Mouse (Mus musculus) embryonic stem cell, embryonic (primary cell): ENCODE results near the gene Slc7a1.

Experiments
- CTCF ChIA-PET, 4 experiments: fragments of 300-600 bp in 2 of 4; fragments of 350-600 bp in 2 of 4; sonication (Branson Sonifier 250); formaldehyde crosslinking; loops; one replicate each; lab custom pipeline; 2022; ENCODE audit warnings: inconsistent platforms in 2 of 4; lab: Charles Lee
- POLR2A ChIA-PET, 4 experiments: fragments of 300-600 bp in 2 of 4; fragments of 350-600 bp in 2 of 4; sonication (Branson Sonifier 250); formaldehyde crosslinking; loops; one replicate each; lab custom pipeline; 2022; ENCODE audit warnings: antibody characterized with exemption in 4 of 4, inconsistent platforms in 1 of 4; lab: Charles Lee

The Slc7a1 gene

DNA sequence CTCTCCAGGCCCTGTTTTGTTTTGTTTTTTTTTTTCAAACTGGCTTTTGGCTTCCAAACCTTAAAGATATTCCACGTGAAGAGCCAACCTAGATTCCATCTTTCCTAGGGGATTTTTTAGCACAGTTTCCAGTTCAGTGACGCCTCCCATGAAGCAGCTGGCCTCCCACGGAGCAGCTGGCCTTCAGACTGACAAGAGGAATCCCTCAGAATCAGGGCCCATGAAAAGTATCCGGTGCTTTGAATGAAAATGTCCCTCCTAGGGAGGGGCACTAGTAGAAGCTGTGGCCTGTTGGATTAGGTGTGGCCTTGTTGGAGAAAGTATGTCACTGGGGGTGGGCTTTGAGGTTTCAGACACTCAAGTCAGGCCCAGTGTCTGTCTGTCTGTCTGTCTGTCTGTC is 2.9 kb upstream of the Slc7a1 start:
- POLR2A ChIA-PET = interaction anchor here in 2 of 4 experiments (0.6 to 4.7 kb wide), 7 partner anchors 8 to 1928 kb away, joined by 3 to 45 read pairs (median 4); no protein-coding TSS in a partner anchor
- CTCF ChIA-PET = interaction anchor here in 2 of 4 experiments (0.6 to 1.0 kb wide), 6 partner anchors 10 to 248 kb away, joined by 3 to 5 read pairs (median 4); no protein-coding TSS in a partner anchor

DNA sequence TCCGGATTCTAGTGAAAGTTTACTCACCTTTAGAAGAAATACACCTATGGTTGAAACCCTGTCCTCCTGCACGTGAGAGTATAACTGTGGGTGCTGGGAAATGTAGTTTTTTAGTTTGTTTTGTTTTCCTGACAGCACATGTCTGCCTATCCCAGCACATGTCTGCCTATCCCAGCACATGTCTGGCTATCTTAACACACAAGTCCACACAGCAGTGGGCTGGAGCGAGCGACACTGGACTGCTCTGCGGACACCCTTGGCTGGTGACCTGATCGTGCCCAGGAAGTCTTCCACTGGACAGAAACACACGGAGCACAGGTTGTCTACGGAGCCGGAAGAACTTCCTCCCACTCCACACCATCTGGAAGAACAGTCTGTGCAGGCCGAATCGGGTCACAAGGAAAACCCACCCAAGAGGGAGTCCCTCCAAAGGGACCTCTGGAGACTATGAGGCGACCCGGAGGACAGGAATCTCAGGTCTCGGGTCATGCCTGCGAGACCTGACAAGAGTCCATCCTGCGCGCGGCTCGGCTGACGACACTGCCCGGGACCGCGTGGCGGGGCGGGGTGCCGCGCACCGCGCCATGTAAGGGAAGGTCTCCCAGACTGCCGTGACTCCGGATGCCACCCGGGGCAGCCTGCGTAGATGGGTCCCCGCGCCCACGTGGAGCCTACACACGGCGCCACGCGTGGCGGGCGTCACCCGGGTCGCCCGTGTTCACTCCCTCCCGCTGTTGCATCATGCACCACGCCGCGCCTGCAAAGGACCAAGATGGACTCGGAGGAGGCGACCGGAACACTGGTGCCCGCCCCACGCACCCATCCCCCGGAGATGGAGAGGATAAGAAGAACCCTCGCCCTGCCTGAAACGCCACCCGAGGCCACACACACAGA is 691 bp downstream of the Slc7a1 start:
- CTCF ChIA-PET = interaction anchor here (0.5 to 3.0 kb wide), 16 partner anchors 11 to 302 kb away, joined by 3 to 19 read pairs (median 4); no protein-coding TSS in a partner anchor
- POLR2A ChIA-PET = interaction anchor here (0.5 to 4.7 kb wide), 66 partner anchors 7 to 1296 kb away, joined by 3 to 45 read pairs (median 4); no protein-coding TSS in a partner anchor

DNA sequence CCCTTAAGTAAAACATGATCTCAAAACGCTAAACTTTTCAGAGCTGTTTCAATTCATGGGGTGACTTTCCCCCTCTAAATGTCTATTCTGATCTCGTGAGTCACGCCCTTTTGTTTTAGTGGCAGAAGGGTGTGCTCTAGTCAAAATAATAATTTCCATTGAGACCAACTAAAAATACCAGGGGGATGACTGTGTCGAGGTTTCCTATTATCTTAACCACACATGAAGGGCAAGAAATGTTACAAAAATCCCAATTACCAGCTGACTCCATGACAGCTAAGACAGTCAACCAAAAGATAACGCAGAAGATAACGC is 1.3 kb downstream of the Slc7a1 start:
- CTCF ChIA-PET = interaction anchor here in 3 of 4 experiments (0.6 to 1.7 kb wide), 6 partner anchors 11 to 19 kb away, joined by 3 to 11 read pairs (median 6); no protein-coding TSS in a partner anchor
- POLR2A ChIA-PET = interaction anchor here (0.5 to 3.0 kb wide), 24 partner anchors 9 to 1297 kb away, joined by 3 to 26 read pairs (median 3); no protein-coding TSS in a partner anchor

DNA sequence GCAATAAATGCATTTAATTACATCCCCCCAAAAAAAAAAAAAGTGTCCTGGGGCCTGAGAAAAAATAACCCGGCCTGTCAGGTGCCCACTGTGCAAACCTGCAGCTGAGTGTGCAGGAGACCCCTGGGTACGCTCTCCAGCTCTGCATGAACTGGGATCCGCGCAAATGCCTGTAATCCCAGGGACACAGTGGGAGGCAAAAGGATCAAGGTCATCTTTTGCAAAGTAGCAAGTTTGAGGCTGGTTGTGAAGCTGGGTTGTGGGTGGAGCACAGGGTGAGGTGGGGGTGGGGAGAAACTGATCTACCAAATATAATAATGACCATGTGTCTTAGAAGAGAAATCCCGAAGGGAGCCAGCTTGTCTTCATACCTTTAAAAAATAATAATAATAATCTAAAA is 1.8 kb downstream of the Slc7a1 start:
- ChIA-PET POLR2A (interaction anchor here (0.6 to 3.0 kb wide), 25 partner anchors 9 to 1298 kb away, joined by 3 to 26 read pairs (median 3); no protein-coding TSS in a partner anchor), CTCF (interaction anchor here (0.6 to 1.7 kb wide), 10 partner anchors 10 to 1769 kb away, joined by 3 to 11 read pairs (median 4); no protein-coding TSS in a partner anchor)

DNA sequence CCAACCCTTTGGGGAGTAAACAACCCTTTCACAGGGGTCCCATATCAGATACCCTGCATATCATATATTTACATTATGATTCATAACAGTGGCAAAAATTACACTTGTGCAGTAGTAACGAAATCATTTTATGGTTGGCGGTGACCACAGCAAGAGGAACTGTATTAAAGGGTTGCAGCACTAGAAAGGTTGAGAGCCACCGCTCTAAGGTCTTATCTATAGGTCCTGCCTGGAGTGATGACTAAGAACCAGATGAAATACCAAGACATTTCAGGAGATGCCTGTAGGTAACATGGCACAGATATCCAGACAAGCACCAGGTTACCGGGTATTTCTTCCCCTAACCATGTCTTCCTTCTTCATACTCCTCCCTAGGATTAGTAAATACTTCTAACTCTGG is 2.3 kb downstream of the Slc7a1 start:
- ChIA-PET CTCF (interaction anchor here (0.6 to 1.7 kb wide), 10 partner anchors 10 to 1769 kb away, joined by 3 to 11 read pairs (median 4); no protein-coding TSS in a partner anchor), POLR2A (interaction anchor here in 3 of 4 experiments (0.6 to 4.0 kb wide), 18 partner anchors 9 to 440 kb away, joined by 3 to 26 read pairs (median 4); no protein-coding TSS in a partner anchor)

DNA sequence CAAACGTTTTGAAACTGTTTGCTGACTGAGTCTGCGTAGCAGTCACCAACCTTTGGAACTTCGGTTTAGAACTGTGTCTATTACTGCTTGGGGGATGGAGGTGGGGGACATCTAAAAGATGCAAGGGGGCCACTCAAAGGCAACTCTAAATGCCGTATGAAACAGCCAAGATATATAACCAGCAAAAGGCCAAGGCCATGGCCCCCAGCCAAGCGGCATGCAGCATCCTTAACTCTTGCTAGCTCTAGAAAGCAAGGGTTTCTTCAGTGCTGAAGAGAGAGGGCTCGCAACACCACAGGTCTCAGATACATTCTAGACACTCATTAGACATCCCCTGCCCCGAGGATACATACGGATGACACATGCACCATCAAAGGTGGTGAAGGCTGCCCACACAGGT is 6.4 kb downstream of the Slc7a1 start:
- ChIA-PET POLR2A (interaction anchor here (0.6 to 5.8 kb wide), 14 partner anchors 8 to 345 kb away, joined by 3 to 36 read pairs (median 4); no protein-coding TSS in a partner anchor), CTCF (interaction anchor here in 3 of 4 experiments (0.5 to 1.4 kb wide), 3 partner anchors 13 to 22 kb away, joined by 3 to 7 read pairs (median 3); no protein-coding TSS in a partner anchor)

DNA sequence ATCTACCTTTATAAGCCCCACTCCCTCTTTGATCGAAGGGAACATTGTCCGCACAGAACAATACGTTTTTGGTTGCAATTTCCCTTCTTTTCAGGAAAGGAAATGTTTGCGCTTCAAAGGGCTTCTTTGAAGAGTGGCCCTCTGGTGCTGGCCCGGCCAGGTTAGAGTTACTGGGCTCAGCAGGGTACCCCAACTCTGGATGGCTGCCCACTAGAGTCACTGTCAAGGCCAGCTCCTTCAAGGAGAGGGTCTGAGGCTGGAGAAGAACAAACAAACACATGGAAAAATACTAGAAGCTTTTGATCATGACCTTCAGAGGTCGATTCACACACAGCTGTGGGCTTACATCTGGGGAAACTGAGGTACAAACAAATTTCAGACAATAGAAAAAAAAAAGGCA is 6.9 kb downstream of the Slc7a1 start:
- ChIA-PET CTCF (interaction anchor here in 3 of 4 experiments (0.5 to 1.4 kb wide), 3 partner anchors 12 to 22 kb away, joined by 3 to 7 read pairs (median 3); no protein-coding TSS in a partner anchor), POLR2A (interaction anchor here (0.6 to 5.8 kb wide), 10 partner anchors 12 to 345 kb away, joined by 3 to 36 read pairs (median 4); partner anchors contain the start of gene Ubl3 (in 1 of the 4))

DNA sequence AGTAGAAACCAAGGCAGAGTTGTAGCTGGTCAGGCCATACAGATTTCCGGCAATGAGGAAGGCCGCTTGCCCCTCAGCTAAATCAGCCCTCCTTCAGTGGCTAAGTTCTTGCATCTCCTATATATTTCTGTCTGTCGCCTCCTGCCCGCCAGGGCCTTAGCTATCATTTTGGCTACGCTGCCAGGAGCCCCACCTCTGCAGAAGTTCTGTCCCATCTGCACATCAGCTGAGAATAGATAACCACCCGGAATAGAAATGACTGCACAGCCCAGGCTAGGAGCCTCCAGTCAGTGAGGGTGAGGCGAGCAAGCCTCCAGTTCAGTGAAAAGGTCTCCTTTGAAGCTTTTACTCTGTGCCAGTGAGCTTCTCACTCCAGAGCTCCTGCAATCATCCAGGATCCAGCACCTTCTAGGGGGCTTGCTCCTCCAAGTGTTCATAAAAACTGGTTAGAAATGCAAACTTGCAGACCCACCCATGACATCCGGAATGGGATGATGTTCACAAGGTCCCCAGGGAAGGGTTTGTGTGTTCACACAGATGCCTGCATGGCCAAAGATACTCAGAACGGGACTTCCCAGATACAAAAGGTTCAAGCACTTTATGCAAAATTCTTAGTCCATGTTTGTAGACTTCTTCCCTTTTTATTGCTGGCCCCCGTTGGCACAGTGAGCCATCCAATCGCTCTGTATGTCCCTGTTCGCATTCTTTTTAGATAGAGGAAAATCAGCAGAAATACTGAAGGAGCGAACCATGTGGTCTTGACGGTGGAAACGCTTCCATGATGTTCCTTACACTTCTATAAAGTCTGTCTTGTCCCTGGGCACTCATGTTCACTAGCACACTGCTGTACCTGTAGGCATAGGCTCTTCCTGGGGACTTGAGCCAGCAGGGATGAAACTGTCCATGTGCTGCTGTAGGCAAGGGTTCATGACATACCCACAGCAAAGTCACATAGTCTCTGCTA is 10.4 kb downstream of the Slc7a1 start:
- POLR2A ChIA-PET = interaction anchor here in 3 of 4 experiments (0.6 to 4.9 kb wide), 15 partner anchors 9 to 659 kb away, joined by 3 to 45 read pairs (median 5); partner anchors contain the start of gene Slc7a1 (in 3 of the 3)
- CTCF ChIA-PET = interaction anchor here (0.6 to 6.8 kb wide), 11 partner anchors 9 to 628 kb away, joined by 3 to 45 read pairs (median 3); partner anchors contain the start of gene Slc7a1 (in 1 of the 4)

DNA sequence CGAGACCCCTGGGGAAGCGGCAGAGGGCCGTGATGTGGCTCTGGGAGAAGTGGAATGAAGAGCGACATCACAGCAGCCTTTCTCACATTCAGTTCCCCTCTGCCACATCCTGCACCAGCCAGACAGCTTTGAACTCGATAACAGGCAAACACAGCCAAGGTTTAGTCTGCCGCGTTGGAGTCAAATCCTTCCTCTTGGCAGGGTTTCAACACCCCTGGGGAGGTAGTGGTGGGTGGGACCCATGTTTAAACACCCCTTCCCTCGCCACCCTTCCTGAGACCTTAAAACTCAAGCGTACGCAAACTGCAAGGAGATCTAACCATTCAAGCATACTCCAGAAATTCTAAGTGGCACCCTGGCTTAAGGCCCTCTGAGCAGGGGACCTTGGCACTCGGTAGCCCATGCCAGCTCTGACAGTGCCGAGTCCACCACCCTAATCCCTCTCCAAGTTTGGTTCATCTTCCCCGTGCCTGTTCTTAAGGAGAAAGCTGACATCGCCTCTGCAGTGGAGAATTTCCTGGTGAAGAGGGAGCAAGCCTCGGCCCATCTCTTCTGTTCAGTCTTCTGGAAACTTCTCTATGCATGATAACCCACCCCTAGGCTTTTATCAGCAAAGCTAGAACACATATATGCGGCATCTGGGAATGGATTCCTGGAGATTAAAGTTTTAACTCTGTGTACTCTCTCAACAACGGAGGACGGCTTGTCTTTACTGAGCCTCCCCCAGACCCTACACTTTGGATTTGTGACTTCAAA is 11.3 kb downstream of the Slc7a1 start:
- POLR2A ChIA-PET = interaction anchor here (0.6 to 5.6 kb wide), 21 partner anchors 7 to 659 kb away, joined by 3 to 45 read pairs (median 6); partner anchors contain the start of gene Slc7a1 (in 3 of the 4)
- CTCF ChIA-PET = interaction anchor here (0.6 to 6.8 kb wide), 27 partner anchors 8 to 986 kb away, joined by 3 to 45 read pairs (median 3); partner anchors contain the start of gene Slc7a1 (in 3 of the 4)

DNA sequence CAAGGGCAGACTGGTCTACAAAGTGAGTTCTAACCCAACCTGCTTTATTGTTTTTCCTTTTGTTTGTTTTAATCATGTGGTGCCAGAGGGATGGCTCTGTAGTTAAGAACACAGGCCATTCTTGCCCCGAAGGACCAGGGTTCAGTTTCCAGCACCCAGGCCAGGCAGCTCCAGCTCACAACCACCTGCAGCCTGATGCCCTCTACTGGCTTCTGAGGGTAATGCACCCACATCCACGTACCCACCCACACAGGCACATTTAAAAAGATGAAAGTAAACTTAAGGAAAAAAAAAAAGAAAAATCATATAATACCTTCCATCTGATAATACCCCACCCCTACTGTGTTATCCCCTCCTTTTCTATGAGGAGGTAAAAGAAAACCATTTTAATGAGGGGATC is 11.9 kb downstream of the Slc7a1 start:
- ChIA-PET CTCF (interaction anchor here (0.6 to 6.8 kb wide), 40 partner anchors 8 to 1143 kb away, joined by 3 to 45 read pairs (median 4); partner anchors contain the start of gene Slc7a1 (in 3 of the 4)), POLR2A (interaction anchor here in 3 of 4 experiments (0.7 to 5.6 kb wide), 17 partner anchors 7 to 154 kb away, joined by 3 to 45 read pairs (median 11); partner anchors contain the start of gene Slc7a1 (in 3 of the 3))

DNA sequence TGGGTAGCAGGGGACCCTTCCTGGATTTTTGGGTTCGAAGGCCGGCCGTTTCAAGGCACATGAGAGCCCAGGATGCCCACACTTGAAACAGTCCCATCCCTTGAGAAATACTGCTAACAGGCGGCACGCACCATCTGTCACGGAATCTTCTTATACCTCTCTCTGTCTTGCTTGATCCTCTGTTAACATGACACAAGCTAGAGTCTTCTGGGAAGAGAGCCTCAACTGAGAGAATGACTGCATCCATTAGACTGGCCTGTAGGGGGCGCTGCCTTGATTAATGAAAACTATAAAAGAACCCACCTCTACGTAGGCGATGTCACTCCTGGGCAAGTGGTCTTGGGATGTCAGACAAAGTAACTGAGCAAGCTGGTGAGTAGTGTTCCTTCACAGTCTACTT is 13.2 kb downstream of the Slc7a1 start:
- ChIA-PET POLR2A (interaction anchor here in 3 of 4 experiments (0.9 to 5.6 kb wide), 17 partner anchors 8 to 224 kb away, joined by 3 to 45 read pairs (median 6); partner anchors contain the start of gene Slc7a1 (in 3 of the 3)), CTCF (interaction anchor here (0.5 to 6.8 kb wide), 36 partner anchors 9 to 1207 kb away, joined by 3 to 45 read pairs (median 5); partner anchors contain the start of gene Slc7a1 (in 4 of the 4))

DNA sequence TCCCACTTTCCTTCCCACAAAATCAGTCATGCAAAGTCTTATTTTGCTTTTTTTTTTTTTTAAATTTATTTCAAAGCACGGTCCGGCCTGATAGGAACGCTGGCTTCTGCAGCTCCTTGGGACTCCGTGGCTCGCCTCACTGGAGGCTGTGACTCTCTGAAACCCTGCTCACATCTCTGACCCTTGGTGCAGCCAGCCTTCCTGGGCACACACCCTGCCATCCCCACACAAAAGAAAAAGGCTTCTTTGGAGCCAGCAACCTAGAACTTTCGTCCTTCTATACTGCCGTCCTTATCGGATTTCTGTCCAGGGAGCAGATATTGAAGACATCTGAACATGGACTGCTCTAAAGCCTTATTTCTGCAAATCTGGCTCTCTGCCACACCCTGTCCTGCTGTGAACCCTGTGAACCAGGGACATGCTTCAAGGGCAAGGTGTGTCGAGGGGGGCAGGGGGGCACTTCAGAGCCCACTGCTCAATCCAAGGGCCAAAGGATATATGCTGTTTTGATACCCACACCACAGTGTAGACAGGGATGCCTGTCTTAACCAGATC is 15.1 kb downstream of the Slc7a1 start:
- ChIA-PET POLR2A (interaction anchor here in 2 of 4 experiments (1.5 to 5.6 kb wide), 3 partner anchors 11 to 17 kb away, joined by 5 to 45 read pairs (median 26); partner anchors contain the start of gene Slc7a1 (in 1 of the 2)), CTCF (interaction anchor here in 2 of 4 experiments (0.6 to 6.8 kb wide), 3 partner anchors 10 to 51 kb away, joined by 5 to 45 read pairs (median 8); no protein-coding TSS in a partner anchor)

DNA sequence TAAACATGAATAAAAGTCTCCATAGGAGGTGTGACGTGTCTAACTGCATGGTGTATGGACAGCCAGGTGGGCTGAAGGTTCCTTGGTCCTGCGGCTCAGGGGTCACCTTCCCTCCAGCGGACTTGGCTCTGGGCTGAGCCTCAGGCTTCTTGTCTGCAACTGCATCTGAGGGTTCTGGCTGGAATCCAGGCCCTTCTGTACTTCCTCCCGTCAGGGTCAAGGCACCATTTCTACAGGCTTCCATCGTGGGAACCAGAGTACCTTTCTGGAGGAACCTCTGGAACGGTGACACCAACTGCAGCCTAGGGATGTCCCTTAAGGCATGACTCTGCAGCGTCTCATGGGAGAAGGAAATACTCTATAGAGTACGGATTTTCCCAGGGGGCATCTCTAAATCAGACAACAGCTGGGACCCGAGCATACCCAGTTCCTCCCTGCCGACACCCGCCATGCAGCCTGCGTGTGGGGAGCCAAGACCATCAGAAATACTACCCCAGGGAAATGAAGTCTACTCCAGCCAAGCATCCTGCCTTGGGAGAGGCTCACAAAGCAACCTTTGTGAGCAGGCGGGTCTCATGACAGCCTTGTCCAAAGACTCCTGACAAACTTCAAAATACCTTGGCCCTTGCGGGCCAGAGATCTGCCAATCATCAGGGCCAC is 15.7 kb downstream of the Slc7a1 start:
- CTCF ChIA-PET = interaction anchor here in 2 of 4 experiments (0.6 to 6.8 kb wide), 3 partner anchors 10 to 50 kb away, joined by 5 to 45 read pairs (median 8); no protein-coding TSS in a partner anchor
- POLR2A ChIA-PET = interaction anchor here in 2 of 4 experiments (1.5 to 5.6 kb wide), 2 partner anchors 11 to 12 kb away, joined by 5 to 26 read pairs; no protein-coding TSS in a partner anchor

DNA sequence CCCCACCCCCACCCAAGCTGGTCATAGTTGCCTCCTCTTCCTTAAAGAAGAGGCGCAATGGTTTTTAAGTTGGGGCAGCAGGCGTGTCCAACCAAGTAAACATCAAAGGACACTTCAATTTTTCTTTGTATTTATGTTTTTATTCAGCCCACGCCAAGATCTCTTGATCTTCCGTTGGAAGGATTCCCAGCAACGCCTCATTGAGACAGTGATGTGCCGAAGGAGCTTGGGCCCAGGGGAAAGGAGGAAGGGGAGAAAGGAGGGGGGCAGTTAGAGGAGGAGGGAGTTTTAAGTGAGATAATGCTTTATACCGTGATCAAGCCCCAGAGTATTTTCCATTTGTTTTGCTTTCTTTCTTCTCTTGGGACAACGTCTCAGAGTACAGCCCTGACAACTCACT is 18.6 kb downstream of the Slc7a1 start:
- ChIA-PET POLR2A (interaction anchor here in 2 of 4 experiments (1.1 to 4.1 kb wide), 8 partner anchors 7 to 88 kb away, joined by 3 to 36 read pairs (median 8); partner anchors contain the start of gene Slc7a1 (in 1 of the 2)), CTCF (interaction anchor here in 2 of 4 experiments (1.1 to 3.6 kb wide), 6 partner anchors 10 to 70 kb away, joined by 3 to 23 read pairs (median 4); partner anchors contain the start of gene Slc7a1 (in 1 of the 2))

DNA sequence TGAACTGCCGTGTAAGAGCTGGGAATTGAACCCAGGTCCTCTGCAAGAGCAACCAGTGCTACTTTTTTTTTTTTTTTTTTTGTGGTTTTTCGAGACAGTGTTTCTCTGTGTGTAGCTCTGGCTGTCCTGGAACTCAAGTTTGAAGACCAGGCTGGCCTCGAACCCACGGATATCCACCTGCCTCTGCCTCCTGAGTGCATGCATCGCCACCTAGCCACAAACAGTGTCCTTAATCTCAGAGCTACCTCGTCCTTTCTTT is 19.5 kb downstream of the Slc7a1 start:
- ChIA-PET POLR2A (interaction anchor here (0.6 to 4.1 kb wide), 18 partner anchors 8 to 1267 kb away, joined by 3 to 36 read pairs (median 4); partner anchors contain the start of gene Slc7a1 (in 2 of the 4)), CTCF (interaction anchor here (0.5 to 3.6 kb wide), 29 partner anchors 7 to 505 kb away, joined by 3 to 23 read pairs (median 4); partner anchors contain the start of gene Slc7a1 (in 1 of the 4))
